Mouse (Mus musculus): ENCODE measurements around the gene Kcnk6. TPM values are rescaled to one million over a fixed set of nuclear protein-coding genes. Genes with fewer than 3 reads are reported as not detected.
"Not testable (repeated sequence)": the region's sequence is repeated elsewhere in the genome, so short reads cannot be mapped to it uniquely, and the experiment has no call there.

Gene Kcnk6
- total RNA-seq, 1 experiment from 2014 or later, result 2.8 TPM

- ATAC-seq (replicated peaks in 1 of 2; ENCODE audit: insufficient read depth in 1 of 2, low FRiP score in 2 of 2, low TSS enrichment in 1 of 2, low read depth in 1 of 2, poor library complexity in 2 of 2, severe bottlenecking in 2 of 2), result no peak
Observed at GRCm38 (mm10) chr7:29214846-29215245, 17.5 kb downstream of the Kcnk6 start.

- no peak for ATAC-seq (replicated peaks in 1 of 2; ENCODE audit: insufficient read depth in 1 of 2, low FRiP score in 2 of 2, low TSS enrichment in 1 of 2, low read depth in 1 of 2, poor library complexity in 2 of 2, severe bottlenecking in 2 of 2)
Observed at GRCm38 (mm10) chr7:29214236-29214635, 18.1 kb downstream of the Kcnk6 start.

GRCm38 (mm10) chr7:29213675-29214082 lies 18.6 kb downstream of the Kcnk6 start, which contains the start of gene Catsperg1:
Catsperg1 (minus strand) TSS chr7:29214035.
- ATAC-seq (replicated peaks in 1 of 2; ENCODE audit: insufficient read depth in 1 of 2, low FRiP score in 2 of 2, low TSS enrichment in 1 of 2, low read depth in 1 of 2, poor library complexity in 2 of 2, severe bottlenecking in 2 of 2), result no peak

- not testable (repeated sequence) for ATAC-seq (replicated peaks in 1 of 2; ENCODE audit: insufficient read depth in 1 of 2, low FRiP score in 2 of 2, low TSS enrichment in 1 of 2, low read depth in 1 of 2, poor library complexity in 2 of 2, severe bottlenecking in 2 of 2)
Observed at GRCm38 (mm10) chr7:29212775-29213560, 19.3 kb downstream of the Kcnk6 start.

GRCm38 (mm10) chr7:29212199-29212765 lies 20.0 kb downstream of the Kcnk6 start:
- no peak for ATAC-seq (replicated peaks in 1 of 2; ENCODE audit: insufficient read depth in 1 of 2, low FRiP score in 2 of 2, low TSS enrichment in 1 of 2, low read depth in 1 of 2, poor library complexity in 2 of 2, severe bottlenecking in 2 of 2)

- ATAC-seq (replicated peaks in 1 of 2; ENCODE audit: insufficient read depth in 1 of 2, low FRiP score in 2 of 2, low TSS enrichment in 1 of 2, low read depth in 1 of 2, poor library complexity in 2 of 2, severe bottlenecking in 2 of 2), result peak; percentile 78 to 92
Observed at GRCm38 (mm10) chr7:29211415-29212198, 20.7 kb downstream of the Kcnk6 start.

- ATAC-seq (replicated peaks in 1 of 2; ENCODE audit: insufficient read depth in 1 of 2, low FRiP score in 2 of 2, low TSS enrichment in 1 of 2, low read depth in 1 of 2, poor library complexity in 2 of 2, severe bottlenecking in 2 of 2), result peak; percentile 37 to 43; a peak in 3 of 4 replicates
Observed at GRCm38 (mm10) chr7:29211013-29211412, 21.3 kb downstream of the Kcnk6 start.

- no peak for ATAC-seq (replicated peaks in 1 of 2; ENCODE audit: insufficient read depth in 1 of 2, low FRiP score in 2 of 2, low TSS enrichment in 1 of 2, low read depth in 1 of 2, poor library complexity in 2 of 2, severe bottlenecking in 2 of 2)
Observed at GRCm38 (mm10) chr7:29202577-29202976, 29.7 kb downstream of the Kcnk6 start.

GRCm38 (mm10) chr7:29194230-29194629 lies 38.1 kb downstream of the Kcnk6 start:
- not testable (repeated sequence) for ATAC-seq (replicated peaks in 1 of 2; ENCODE audit: insufficient read depth in 1 of 2, low FRiP score in 2 of 2, low TSS enrichment in 1 of 2, low read depth in 1 of 2, poor library complexity in 2 of 2, severe bottlenecking in 2 of 2)

- not testable (repeated sequence) for ATAC-seq (replicated peaks in 1 of 2; ENCODE audit: insufficient read depth in 1 of 2, low FRiP score in 2 of 2, low TSS enrichment in 1 of 2, low read depth in 1 of 2, poor library complexity in 2 of 2, severe bottlenecking in 2 of 2)
Observed at GRCm38 (mm10) chr7:29181323-29181722, 51.0 kb downstream of the Kcnk6 start.

GRCm38 (mm10) chr7:29180854-29181236 lies 51.5 kb downstream of the Kcnk6 start:
- ATAC-seq (replicated peaks in 1 of 2; ENCODE audit: insufficient read depth in 1 of 2, low FRiP score in 2 of 2, low TSS enrichment in 1 of 2, low read depth in 1 of 2, poor library complexity in 2 of 2, severe bottlenecking in 2 of 2), result no peak

GRCm38 (mm10) chr7:29180077-29180853 lies 52.0 kb downstream of the Kcnk6 start, which contains the start of gene Psmd8:
Psmd8 (minus strand) TSS chr7:29180701.
- ATAC-seq (replicated peaks in 1 of 2; ENCODE audit: insufficient read depth in 1 of 2, low FRiP score in 2 of 2, low TSS enrichment in 1 of 2, low read depth in 1 of 2, poor library complexity in 2 of 2, severe bottlenecking in 2 of 2), result peak; percentile 96 to 97

GRCm38 (mm10) chr7:29179323-29179722 lies 53.0 kb downstream of the Kcnk6 start:
- no peak; a peak in 1 of 4 replicates for ATAC-seq (replicated peaks in 1 of 2; ENCODE audit: insufficient read depth in 1 of 2, low FRiP score in 2 of 2, low TSS enrichment in 1 of 2, low read depth in 1 of 2, poor library complexity in 2 of 2, severe bottlenecking in 2 of 2)

GRCm38 (mm10) chr7:29178106-29178505 lies 54.2 kb downstream of the Kcnk6 start:
- ATAC-seq (replicated peaks in 1 of 2; ENCODE audit: insufficient read depth in 1 of 2, low FRiP score in 2 of 2, low TSS enrichment in 1 of 2, low read depth in 1 of 2, poor library complexity in 2 of 2, severe bottlenecking in 2 of 2), result no peak

- ATAC-seq (replicated peaks in 1 of 2; ENCODE audit: insufficient read depth in 1 of 2, low FRiP score in 2 of 2, low TSS enrichment in 1 of 2, low read depth in 1 of 2, poor library complexity in 2 of 2, severe bottlenecking in 2 of 2), result no peak
Observed at GRCm38 (mm10) chr7:29172390-29173016, 59.8 kb downstream of the Kcnk6 start.
